Mouse (Mus musculus) bone marrow, adult 2 months (tissue): ENCODE results near the gene Prkd1.

Experiments used
- CTCF ChIP-seq: fragments of 200-500 bp; IDR thresholded peaks from 2 replicates; pipeline ENCODE4 v1.5.1; 2011; ENCODE audit warnings: low read length, control low read depth; ENCODE audit not compliant: control insufficient read depth, insufficient read depth
- POLR2A ChIP-seq: fragments of 200-500 bp; IDR thresholded peaks from 2 replicates; pipeline ENCODE4 v1.6.1; 2011; ENCODE audit warnings: low read depth, mild to moderate bottlenecking, control low read depth, low read length, borderline replicate concordance; ENCODE audit not compliant: control insufficient read depth

GRCm38 (mm10) chr12:50606703-50607500 lies 42.0 kb downstream of the Prkd1 start:
- TF ChIP-seq POLR2A: no peak
- no peak for TF ChIP-seq CTCF
